Mouse (Mus musculus) cerebellum, postnatal 10 days (tissue): ENCODE results near the gene G430095P16Rik.

ENCODE experiments used
- DNase-seq, 2 experiments: peaks; one replicate each; pipeline ENCODE4 v3.0.0; 2021; ENCODE audit warnings: mixed read lengths in 2 of 2

G430095P16Rik gene

DNA sequence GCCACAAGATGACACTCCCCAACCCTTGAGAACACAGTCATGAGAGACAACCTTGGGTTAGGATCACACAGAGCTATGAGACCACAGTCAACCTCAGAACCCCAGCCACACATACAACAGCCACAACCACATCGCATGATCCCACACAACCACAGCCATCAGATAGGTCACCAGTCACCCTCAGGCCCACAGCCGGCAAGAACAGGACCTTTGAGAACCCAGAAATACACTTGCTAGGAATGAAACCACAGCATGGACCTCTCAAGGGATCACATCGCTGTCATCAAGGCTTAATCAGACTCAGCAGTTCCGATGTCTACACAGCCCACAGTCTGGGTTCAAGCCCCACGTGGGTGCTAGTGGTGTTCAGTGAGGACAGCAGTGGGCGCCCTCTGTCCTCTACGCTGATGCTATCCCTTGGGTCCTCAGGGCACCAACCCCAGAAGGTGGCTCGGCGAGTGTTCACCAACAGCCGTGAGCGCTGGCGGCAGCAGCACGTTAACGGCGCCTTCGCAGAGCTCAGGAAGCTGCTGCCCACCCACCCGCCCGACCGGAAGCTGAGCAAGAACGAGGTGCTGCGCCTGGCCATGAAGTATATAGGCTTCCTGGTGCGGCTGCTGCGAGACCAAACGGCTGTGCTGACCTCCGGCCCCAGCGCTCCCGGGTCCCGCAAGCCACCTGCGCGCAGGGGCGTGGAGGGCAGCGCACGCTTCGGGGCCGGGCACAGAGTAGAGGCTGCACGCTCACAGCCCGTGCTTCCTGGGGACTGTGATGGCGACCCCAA lies 19.1 kb upstream of the G430095P16Rik start:
- peak; percentile 29 to 44 for DNase-seq

DNA sequence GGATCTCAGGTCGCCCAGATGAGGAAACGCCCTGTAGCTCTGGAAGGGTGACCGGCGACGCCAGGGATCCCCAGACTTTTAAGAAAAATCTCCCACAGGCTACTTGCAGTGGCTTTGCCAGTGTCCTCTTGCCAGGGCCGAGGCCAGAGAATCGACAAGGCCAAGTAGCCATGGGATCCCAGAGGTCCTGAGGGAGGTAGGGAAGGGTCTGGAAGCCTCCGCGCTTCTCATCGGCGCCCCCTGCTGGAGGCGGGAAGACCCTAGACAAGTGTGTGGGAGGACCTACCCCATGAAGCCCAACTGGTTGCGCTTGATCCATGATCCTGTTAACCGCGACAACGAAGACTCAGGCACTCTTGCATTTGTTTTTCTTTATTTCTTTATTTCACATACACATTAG lies 18.5 kb upstream of the G430095P16Rik start:
- peak; percentile 93 to 94 for DNase-seq

DNA sequence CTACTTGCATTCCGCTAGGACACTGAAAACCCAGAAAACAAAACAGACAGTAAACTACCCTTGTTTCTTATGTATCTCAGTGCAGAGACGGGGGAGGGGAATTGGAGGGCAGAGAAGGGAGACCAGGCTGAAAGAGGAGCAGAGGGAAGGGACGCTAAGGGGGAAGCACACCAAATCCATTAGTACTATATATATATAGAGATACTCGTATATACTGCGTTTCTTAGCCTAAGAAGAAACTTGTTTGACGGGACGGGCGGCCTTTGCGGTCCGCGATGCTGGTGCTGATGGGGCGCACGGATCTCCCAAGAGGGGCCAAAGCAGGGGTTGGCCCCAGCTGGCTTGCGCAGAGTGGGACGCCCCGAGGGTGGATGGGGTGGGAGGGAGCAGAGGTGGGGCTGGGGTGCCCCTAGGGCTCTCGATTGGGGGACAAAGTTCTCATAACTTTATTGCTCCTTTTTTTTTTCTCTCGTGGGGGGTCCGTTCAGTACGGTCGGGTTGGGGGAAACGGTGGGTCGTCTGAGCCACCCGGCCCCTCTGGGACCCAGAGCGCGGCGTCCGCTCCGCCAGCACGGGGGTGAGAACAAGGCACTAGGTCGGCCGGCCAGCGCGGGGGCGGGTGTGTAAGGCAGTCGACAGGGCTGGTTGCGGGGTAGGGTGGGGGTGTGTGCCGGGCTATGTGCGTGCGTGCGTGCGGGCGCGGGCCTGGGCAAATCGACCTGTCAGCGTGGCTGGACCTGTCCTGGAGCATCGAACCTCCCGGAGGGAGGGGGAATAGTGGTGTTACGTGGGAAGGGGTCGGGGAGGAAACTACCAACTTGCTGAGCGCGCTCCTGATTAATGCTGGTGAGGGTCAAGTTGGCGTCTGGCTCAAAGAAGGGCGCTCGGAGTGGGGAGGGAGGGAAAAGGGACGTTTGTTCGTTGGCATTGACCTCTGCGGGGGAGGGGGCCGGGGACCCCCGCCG lies 17.7 kb upstream of the G430095P16Rik start:
- peak; percentile 66 to 68 for DNase-seq

GRCm38 (mm10) chr8:84705960-84706359 lies 16.8 kb upstream of the G430095P16Rik start:
- no peak for DNase-seq

- peak in 1 of 2 experiments; percentile 60 for DNase-seq
Measured at GRCm38 (mm10) chr8:84706610-84707266, 16.1 kb upstream of the G430095P16Rik start.

DNA sequence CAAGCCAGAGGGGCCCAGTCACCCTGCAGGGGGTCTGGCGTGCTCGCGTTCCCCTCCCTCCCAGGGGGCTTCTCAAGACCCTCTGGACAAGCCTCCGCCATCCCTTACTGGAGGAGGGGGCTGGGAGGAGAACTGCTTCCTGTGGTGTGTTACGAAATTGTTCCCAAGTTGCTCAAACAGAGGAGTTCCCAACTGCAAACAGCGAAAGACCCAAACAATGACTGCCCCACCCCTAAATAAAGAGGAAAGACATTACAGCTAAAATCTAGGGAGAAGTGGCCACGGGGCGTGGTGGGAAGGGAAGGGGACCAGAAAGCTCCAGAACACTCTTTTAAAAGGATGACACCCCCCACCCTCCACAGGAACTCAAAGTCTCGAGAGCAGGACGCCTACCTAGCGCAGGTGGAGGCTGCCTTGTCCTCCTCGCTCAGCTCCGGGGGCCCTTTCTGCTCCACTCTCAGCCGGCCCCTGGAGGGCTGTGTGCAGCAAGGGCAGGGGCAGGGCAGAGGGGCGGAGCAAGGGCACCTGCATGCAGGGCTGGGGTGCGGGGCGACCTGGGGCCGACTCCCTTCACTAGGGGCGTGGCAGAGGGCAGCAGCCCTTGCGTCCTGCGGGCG lies 15.4 kb upstream of the G430095P16Rik start:
- DNase-seq: peak; percentile 54 to 62

DNA sequence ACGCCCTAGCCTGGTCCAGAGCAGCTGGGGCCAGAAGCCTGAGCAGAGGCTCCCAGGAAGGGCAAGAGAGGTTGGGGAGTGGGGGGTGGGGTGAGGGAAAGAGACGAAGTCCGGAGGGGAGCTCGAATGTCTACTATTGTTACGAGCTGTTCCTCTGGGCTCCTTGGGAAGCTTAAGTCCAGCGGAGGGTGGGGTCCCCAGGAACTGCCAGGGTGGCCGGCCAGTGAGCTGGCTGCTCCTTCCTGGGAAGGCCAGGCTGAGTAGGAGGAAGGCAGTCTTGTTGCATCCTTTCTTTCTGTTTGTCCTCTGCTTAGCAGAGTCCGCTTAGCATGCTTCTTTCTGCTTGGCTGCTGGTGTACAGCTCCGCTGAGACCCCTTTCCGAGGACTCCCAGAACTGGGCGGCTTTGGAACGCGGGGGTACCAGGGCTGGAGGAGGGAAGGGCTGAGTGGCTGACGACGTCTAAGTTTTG lies 14.7 kb upstream of the G430095P16Rik start:
- DNase-seq: peak; percentile 40 to 54

DNA sequence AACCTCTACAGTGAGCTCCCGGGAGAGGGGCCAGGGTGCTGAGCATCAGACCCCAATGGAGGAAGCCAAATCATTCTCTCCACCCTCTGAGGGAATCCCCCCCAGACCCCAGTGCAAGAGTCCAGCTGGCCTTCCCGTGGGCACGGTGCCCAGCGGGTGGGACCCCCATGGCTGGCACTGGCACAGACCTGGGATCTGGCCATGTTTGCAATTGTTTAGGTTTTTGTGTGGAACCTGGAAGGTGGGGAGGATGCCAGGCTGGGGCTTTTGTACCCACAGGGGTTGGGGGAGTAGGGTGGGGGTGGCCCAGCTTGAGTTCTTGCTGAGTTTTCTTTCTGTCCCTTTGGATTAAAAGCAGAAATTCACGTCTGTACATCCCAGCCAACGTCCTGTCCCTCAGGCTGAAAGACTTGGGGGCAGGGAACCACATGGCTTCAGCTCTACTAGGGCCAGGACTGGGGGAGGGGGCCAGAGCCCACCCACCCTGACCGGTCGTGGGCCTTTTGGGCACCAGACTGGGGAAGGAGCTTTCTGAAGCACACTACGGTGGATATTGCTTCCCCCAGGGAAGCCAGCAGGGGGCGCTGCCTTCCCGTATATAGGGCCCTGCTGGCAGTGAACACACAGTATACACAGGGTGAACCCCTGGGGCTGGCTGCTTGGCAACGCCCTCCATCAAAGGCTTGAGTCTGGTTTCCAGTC lies 13.9 kb upstream of the G430095P16Rik start:
- DNase-seq: peak; percentile 95

GRCm38 (mm10) chr8:84709931-84710330 lies 12.9 kb upstream of the G430095P16Rik start:
- DNase-seq: no peak

DNA sequence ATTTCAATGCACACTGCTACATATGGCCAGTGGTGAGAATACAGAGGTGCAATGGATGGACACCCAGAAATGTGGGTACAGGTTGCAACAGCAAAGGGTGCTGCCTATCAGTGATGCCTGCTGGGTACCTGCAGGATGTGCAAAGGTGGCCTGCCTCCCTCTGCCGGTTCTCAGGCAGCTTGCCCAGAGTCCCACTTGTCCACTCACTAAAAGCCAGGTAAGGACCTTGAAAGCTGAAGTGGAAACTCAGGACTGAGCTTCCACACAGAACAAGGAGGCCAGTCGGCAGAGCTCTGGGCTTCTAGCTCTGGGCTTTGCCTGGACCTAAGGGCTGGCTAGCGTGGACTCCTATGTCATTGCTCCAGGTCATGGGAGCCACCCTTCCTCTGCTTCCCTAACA lies 11.5 kb upstream of the G430095P16Rik start:
- DNase-seq: no peak

GRCm38 (mm10) chr8:84711933-84712758 lies 10.7 kb upstream of the G430095P16Rik start:
- peak; percentile 79 to 90 for DNase-seq

DNA sequence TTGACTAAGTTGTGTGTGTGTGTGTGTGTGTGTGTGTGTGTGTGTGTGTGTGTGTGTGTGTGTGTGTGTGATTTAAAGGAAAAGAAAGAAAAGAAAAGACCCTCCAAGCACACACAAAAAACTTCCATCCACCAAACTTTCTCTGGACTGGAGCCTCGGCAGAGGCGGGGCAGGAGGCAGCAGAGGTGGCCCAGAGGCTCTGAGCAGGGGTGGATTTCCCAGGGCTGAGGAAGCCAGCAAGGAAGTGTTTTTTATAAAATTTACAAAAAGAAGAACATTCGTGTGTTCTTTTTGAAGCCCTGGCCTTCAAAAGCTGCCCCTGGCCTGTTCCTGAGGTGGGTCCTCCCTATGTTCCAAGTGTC lies 10.1 kb upstream of the G430095P16Rik start:
- no peak for DNase-seq

- DNase-seq: no peak
Measured at GRCm38 (mm10) chr8:84713381-84713780, 9.4 kb upstream of the G430095P16Rik start.

- peak; percentile 52 to 53 for DNase-seq
Measured at GRCm38 (mm10) chr8:84714161-84714560, 8.6 kb upstream of the G430095P16Rik start.

DNA sequence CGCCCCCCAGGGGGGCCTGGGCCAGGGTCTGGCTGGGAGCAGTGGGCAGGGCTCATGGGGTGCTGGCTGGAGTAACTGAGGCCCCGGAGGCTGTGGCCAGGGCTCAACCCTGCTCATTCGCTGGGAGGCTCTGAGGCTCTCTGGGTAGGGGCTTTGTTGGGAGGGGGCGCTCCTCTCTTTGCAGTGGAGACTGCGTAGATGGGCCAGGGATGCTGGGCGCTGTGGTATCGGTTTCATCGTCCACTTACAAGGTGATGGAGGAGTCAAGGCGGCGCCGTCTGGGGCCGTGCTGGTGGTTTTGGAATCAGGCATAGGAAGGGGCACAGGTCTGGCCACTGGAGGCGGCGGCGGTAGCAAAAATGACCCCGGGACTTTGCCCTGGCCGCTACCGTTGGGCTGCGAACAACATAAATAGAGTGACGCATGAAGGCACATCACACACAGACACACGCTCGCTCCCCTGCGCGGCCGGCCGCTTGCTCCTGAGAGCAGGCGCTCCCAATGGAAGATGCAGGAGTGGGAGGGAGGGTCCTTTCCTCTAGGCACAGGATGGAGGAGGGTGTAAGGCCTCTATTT lies 6.8 kb upstream of the G430095P16Rik start:
- peak; percentile 48 to 65 for DNase-seq

- peak; percentile 55 to 59 for DNase-seq
Measured at GRCm38 (mm10) chr8:84716790-84717189, 6.0 kb upstream of the G430095P16Rik start.

DNA sequence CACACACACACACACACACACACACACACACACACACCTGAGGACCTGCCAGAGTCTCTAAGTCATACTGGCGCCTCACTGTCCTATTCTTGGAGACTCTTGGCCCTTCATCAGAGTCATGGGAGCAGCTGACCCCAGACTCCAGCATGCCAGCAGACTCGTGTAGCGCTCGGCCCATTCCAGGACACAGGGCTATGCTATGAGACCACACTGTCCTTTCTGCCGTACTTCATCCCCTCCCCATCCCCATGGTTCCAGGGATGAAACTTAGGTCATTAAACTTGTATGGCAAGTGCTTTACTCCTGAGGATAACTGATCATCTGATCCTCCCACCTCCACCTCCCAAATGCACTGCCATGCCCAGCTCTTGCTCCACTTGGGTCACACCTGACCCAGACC lies 4.3 kb upstream of the G430095P16Rik start:
- no peak for DNase-seq

GRCm38 (mm10) chr8:84718959-84719690 lies 3.7 kb upstream of the G430095P16Rik start:
- peak; percentile 65 to 71 for DNase-seq

DNA sequence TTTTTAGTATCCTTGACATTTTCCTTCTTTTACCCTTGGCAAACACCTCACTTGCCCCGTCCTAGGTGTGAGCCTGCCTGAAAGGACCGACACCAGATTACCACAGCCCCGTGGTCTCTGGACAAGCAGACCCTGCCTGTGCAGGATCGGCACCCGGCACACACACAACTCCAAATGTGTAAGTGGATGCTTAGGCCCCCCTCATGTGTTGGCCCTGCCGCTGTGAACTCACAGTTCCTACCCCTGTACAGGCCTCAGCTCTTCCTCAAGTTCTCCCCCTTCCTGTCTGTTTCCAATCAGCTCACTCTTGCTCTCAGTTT lies 317 bp upstream of the G430095P16Rik start:
- no peak for DNase-seq

DNA sequence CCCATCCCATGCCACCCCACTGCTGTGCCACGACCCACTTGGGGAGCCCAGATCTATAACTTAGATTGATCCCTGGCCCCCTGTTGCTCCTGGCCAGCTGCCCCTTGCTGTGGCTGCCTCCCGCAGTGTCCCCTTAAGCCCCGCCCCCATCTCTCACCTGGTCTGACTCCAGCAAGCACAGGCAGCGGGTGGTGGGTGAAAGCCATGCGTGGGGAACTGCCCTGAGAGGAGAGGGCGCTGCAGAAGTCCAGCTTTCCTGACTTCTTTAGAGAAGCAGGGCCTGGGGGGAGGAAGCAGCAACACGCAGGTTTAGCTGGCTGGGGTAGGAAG lies 729 bp downstream of the G430095P16Rik start:
- peak in 1 of 2 experiments; percentile 65 for DNase-seq
